Mouse (Mus musculus): Measurements from ENCODE around the gene Ppp2r3a. TPM values are rescaled to one million over a fixed set of nuclear protein-coding genes. Genes with fewer than 3 reads are reported as not detected.

Gene Ppp2r3a
- total RNA-seq, 2 experiments from 2014 or later = 26.5 to 26.6 TPM

GRCm38 (mm10) chr9:101180234-101180633 is 71.4 kb downstream of the Ppp2r3a start:
- DNase-seq (ENCODE audit: extremely low spot score in 1 of 2, low spot score in 1 of 2) = no peak

GRCm38 (mm10) chr9:101160627-101161026 is 91.0 kb downstream of the Ppp2r3a start:
- DNase-seq (ENCODE audit: extremely low spot score in 1 of 2, low spot score in 1 of 2) = no peak

DNA sequence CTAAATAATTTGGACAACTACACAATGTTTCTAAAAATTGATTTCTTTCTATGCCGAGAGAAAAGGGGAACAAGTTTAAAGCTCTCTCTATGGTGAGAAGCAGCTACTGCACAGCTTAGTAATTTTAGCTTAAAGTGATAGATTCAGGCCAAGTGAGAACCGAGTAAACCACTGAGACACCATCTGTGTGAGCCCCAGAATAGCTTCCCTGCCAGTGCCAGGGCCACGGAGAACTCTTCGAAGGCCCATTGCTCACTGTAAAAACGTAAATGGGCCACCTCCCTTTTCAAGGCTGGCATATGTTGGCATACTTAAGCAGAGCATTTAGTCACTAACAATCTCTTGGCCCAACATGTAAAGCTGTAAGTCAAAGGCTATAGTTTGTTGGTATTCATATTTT is 91.5 kb downstream of the Ppp2r3a start:
- no peak for DNase-seq (ENCODE audit: extremely low spot score in 1 of 2, low spot score in 1 of 2)

- no peak for DNase-seq (ENCODE audit: extremely low spot score in 1 of 2, low spot score in 1 of 2)
These were observed 92.2 kb downstream of the Ppp2r3a start for GRCm38 (mm10) chr9:101159431-101159830.

GRCm38 (mm10) chr9:101152872-101153271 is 98.7 kb downstream of the Ppp2r3a start:
- DNase-seq (ENCODE audit: extremely low spot score in 1 of 2, low spot score in 1 of 2) = no peak

DNA sequence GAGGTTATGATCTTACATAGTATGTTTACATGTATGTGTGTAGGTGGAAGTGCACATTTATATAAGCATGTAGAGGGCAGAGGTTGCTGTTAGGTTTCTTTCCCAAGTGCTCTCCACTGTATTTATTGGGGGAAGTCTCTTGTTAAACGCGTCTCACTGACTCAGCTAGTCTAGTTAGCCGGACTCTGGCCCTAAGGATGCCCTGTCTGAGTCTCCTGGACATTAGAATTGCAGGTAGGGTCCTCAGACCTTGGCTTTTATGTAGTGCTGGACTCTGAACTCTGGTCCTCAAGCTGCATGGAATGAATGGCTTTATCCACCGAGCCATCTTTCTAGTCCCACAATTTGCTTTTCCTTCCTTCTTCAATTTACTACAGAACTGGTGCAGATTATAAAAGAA is 108.0 kb downstream of the Ppp2r3a start:
- DNase-seq (ENCODE audit: extremely low spot score in 1 of 2, low spot score in 1 of 2) = no peak

- no peak for DNase-seq (ENCODE audit: extremely low spot score in 1 of 2, low spot score in 1 of 2)
These were observed 137.3 kb downstream of the Ppp2r3a start for GRCm38 (mm10) chr9:101114182-101114884.

DNA sequence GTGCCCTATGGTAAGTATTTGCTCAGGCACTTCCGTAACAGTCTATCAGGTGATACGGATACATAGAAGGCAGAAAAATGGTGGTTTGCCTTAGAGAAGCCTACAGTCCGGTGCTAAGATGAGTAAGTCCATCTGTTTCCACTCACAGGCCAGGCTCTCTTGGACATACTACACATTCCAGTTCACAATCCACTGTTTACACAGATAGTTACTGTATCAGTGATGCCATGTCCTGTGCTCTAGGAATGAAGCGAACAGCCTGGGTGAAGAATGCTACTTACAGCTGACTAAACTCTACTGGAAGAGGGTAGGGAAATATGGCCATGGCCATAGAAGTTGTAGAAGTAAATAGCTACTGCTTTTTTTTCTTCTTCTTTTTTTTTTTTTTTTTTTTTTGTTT is 138.3 kb downstream of the Ppp2r3a start:
- no peak for DNase-seq (ENCODE audit: extremely low spot score in 1 of 2, low spot score in 1 of 2)

GRCm38 (mm10) chr9:101110013-101110412 is 141.6 kb downstream of the Ppp2r3a start:
- no peak for DNase-seq (ENCODE audit: extremely low spot score in 1 of 2, low spot score in 1 of 2)

- DNase-seq (ENCODE audit: extremely low spot score in 1 of 2, low spot score in 1 of 2) = no peak
These were observed 144.2 kb downstream of the Ppp2r3a start for GRCm38 (mm10) chr9:101107386-101107785.

DNA sequence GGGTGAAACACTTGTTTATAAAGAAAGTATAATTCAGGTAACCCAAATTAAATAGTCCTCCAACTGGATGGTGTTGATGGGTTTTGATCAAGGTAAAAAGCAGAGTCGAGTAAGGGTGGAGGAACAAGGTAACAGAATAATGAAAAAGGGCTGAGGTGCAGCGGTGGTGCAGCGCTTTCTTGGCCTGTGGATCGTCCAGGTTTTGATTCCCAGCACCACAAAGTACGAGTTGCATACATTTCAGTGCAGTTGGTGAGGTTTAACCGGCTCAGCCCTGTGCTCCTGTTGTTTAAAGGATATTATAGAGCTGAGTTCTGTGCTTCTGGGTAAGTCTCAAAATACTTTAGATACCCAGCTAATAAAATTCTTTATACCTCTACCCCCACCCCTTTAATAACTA is 145.9 kb downstream of the Ppp2r3a start:
- no peak for DNase-seq (ENCODE audit: extremely low spot score in 1 of 2, low spot score in 1 of 2)

- DNase-seq (ENCODE audit: extremely low spot score in 1 of 2, low spot score in 1 of 2) = no peak
These were observed 146.7 kb downstream of the Ppp2r3a start for GRCm38 (mm10) chr9:101104931-101105330.

GRCm38 (mm10) chr9:101102288-101102687 is 149.3 kb downstream of the Ppp2r3a start:
- DNase-seq (ENCODE audit: extremely low spot score in 1 of 2, low spot score in 1 of 2) = no peak

DNA sequence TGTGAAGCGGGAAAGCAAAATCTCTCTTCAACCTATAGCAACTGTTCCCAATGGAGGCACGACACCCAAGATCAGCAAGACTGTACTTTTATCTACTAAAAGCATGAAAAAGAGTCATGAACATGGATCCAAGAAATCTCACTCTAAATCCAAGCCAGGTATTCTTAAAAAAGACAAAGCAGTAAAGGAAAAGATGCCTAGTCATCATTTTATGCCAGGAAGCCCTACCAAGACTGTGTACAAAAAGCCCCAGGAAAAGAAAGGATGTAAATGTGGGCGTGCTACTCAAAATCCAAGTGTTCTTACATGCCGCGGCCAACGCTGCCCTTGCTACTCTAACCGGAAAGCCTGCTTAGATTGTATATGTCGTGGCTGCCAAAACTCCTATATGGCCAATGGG is 150.0 kb downstream of the Ppp2r3a start:
- DNase-seq (ENCODE audit: extremely low spot score in 1 of 2, low spot score in 1 of 2) = no peak

DNA sequence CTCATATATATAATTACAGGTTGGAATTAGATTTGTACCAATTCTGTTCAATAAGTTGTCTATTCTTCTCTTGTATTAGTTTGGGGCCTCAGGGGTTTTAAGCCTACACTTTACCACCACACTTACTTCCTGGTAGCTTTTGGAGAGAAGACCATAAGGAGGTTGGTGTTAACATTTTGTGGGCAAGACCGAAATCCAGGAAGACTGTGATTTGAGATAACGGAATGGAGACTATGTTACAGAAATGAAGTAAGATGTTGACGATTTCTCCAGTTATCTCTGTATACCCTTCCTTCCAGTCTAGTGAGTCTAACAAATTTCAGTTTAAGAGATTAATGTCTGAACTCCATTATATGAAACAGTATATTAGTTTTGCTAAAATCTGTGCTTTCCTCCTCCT is 151.4 kb downstream of the Ppp2r3a start:
- no peak for DNase-seq (ENCODE audit: extremely low spot score in 1 of 2, low spot score in 1 of 2)

DNA sequence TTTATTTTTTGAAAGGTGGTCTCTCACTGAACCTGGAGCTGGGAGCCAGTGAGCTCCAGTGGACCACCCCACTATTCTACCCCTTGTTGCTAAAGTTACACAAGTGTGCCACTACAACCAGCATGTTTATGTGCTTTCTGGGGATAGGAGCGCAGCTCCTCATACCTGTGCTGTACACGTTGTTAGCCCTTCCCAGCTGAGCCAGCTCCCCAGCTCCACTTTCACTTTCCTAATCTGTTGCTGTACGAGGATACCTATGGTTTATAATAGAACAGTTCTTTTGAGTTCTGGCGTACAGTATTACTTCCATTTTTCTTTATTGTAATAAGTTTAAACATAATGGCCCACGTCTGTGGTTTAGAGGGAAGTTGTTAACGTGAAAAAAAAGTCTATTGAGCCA is 152.2 kb downstream of the Ppp2r3a start:
- DNase-seq (ENCODE audit: extremely low spot score in 1 of 2, low spot score in 1 of 2) = no peak

GRCm38 (mm10) chr9:101097542-101097941 is 154.1 kb downstream of the Ppp2r3a start:
- DNase-seq (ENCODE audit: extremely low spot score in 1 of 2, low spot score in 1 of 2) = no peak

- no peak for DNase-seq (ENCODE audit: extremely low spot score in 1 of 2, low spot score in 1 of 2)
These were observed 155.1 kb downstream of the Ppp2r3a start for GRCm38 (mm10) chr9:101096461-101096860.

GRCm38 (mm10) chr9:101095425-101095824 is 156.2 kb downstream of the Ppp2r3a start:
- DNase-seq (ENCODE audit: extremely low spot score in 1 of 2, low spot score in 1 of 2) = no peak

DNA sequence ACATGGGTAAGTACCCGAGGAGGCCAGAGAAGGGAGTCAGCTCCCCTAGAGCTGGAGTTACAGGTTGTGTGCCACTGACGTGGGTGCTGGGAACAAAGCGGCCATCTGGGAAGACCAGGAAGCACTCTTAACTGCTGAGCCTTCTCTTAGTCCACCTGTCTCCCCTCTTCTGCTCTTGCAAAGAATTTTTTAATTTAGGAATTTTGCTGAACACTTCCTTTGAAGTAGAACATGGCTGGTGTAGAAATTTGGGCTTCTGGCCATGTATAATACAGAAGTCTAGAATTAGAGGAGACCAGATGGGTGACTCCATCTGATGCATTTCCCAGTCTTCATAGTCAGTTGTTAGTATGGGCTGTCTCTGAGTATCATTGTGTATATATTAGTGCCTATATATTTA is 167.9 kb downstream of the Ppp2r3a start:
- no peak for DNase-seq (ENCODE audit: extremely low spot score in 1 of 2, low spot score in 1 of 2)

DNA sequence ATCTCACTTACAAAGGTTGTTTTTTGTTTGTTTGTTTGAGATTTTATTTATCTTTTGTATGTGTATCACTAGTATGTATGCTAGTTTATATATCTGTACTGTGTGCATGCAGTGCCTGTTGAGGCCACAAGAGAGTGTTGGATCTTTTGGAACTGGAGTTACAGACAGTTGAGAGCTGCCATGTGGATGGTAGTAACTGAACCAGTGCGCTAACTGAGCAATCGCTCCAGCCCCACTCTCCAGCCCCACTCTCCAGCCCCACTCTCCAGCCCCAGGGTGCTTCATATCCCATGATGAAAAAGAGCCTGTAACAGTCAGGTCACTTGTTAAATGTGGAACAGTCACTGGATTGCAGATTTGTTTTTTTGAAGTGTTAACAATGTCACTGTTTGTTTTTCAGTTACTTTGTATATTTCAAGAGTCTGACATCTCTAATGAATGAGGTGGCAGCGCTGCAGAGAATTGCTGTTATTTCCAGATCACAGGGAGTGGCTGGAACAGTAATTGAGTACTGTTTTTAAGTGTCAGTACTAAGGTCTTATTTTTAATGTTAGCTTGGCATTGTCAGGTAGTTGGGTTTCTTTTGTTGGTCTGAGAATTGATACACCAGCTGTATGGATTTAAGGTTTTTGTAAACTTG is 171.4 kb downstream of the Ppp2r3a start:
- no peak for DNase-seq (ENCODE audit: extremely low spot score in 1 of 2, low spot score in 1 of 2)

DNA sequence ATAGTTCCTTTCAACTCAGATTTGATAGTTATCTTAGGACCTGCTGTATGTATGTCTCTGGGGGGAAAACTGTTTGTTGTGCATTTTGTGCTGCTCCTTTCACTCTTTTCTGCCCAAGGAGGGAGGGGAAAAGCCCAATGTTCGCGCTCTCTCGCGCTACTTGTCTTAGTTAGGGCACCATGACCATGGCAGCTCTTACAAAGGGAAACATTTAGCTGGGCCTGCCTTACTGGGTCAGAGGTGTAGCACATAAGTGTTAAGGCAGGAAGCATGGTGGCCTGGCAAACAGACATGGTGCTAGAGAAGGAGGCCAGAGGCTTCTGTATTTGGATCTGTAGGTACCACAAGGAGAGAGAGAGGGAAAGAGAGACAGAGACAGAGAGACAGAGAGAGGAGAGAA is 173.0 kb downstream of the Ppp2r3a start:
- no peak for DNase-seq (ENCODE audit: extremely low spot score in 1 of 2, low spot score in 1 of 2)
